Mouse (Mus musculus): Measurements from ENCODE around the gene Mgst2.

The Mgst2 gene

GRCm38 (mm10) chr3:51660060-51660459 lies at the start of gene Mgst2:
Gene Mgst2, plus strand, starts transcription at chr3:51660360.
- no peak for DNase-seq

- DNase-seq: peak; percentile 71 to 86
Measured at GRCm38 (mm10) chr3:51611972-51612371, 48.2 kb upstream of the Mgst2 start.

- DNase-seq: no peak
Measured at GRCm38 (mm10) chr3:51612398-51613356, 47.5 kb upstream of the Mgst2 start.

- no peak for DNase-seq
Measured at GRCm38 (mm10) chr3:51614278-51614677, 45.9 kb upstream of the Mgst2 start.

GRCm38 (mm10) chr3:51623956-51624355 lies 36.2 kb upstream of the Mgst2 start:
- DNase-seq: no peak

GRCm38 (mm10) chr3:51627741-51628140 lies 32.4 kb upstream of the Mgst2 start:
- DNase-seq: no peak

- DNase-seq: no peak
Measured at GRCm38 (mm10) chr3:51628977-51629376, 31.2 kb upstream of the Mgst2 start.

- DNase-seq: no peak
Measured at GRCm38 (mm10) chr3:51630746-51631145, 29.4 kb upstream of the Mgst2 start.

- DNase-seq: no peak
Measured at GRCm38 (mm10) chr3:51631971-51632370, 28.2 kb upstream of the Mgst2 start.

- DNase-seq: peak in 1 of 2 experiments; percentile 16
Measured at GRCm38 (mm10) chr3:51634451-51634850, 25.7 kb upstream of the Mgst2 start.

GRCm38 (mm10) chr3:51635960-51636359 lies 24.2 kb upstream of the Mgst2 start:
- no peak for DNase-seq

GRCm38 (mm10) chr3:51636700-51637099 lies 23.5 kb upstream of the Mgst2 start:
- no peak for DNase-seq

- no peak for DNase-seq
Measured at GRCm38 (mm10) chr3:51637326-51637725, 22.8 kb upstream of the Mgst2 start.

GRCm38 (mm10) chr3:51638260-51638659 lies 21.9 kb upstream of the Mgst2 start:
- no peak for DNase-seq

GRCm38 (mm10) chr3:51645484-51645883 lies 14.7 kb upstream of the Mgst2 start:
- no peak for DNase-seq

GRCm38 (mm10) chr3:51646301-51646700 lies 13.9 kb upstream of the Mgst2 start:
- DNase-seq: no peak

GRCm38 (mm10) chr3:51647356-51647755 lies 12.8 kb upstream of the Mgst2 start:
- no peak for DNase-seq

GRCm38 (mm10) chr3:51648037-51648664 lies 12.0 kb upstream of the Mgst2 start:
- peak; percentile 73 to 75 for DNase-seq

GRCm38 (mm10) chr3:51649426-51649825 lies 10.7 kb upstream of the Mgst2 start:
- DNase-seq: peak; percentile 43 to 62

GRCm38 (mm10) chr3:51649986-51650385 lies 10.2 kb upstream of the Mgst2 start:
- peak; percentile 50 to 67 for DNase-seq

- DNase-seq: no peak
Measured at GRCm38 (mm10) chr3:51651149-51651548, 9.0 kb upstream of the Mgst2 start.

- peak; percentile 86 to 91 for DNase-seq
Measured at GRCm38 (mm10) chr3:51652292-51652691, 7.9 kb upstream of the Mgst2 start.

- peak; percentile 46 to 61 for DNase-seq
Measured at GRCm38 (mm10) chr3:51652701-51653100, 7.5 kb upstream of the Mgst2 start.

All from kidney, postnatal 25 days (tissue).